Mouse (Mus musculus) bone marrow, adult 2 months (tissue): ENCODE results near the gene Slc24a4.

Source experiments
- CTCF ChIP-seq: fragments of 200-500 bp; IDR thresholded peaks from 2 replicates; pipeline ENCODE4 v1.5.1; 2011; ENCODE audit warnings: low read length, control low read depth; ENCODE audit not compliant: control insufficient read depth, insufficient read depth
- POLR2A ChIP-seq: fragments of 200-500 bp; IDR thresholded peaks from 2 replicates; pipeline ENCODE4 v1.6.1; 2011; ENCODE audit warnings: low read depth, mild to moderate bottlenecking, control low read depth, low read length, borderline replicate concordance; ENCODE audit not compliant: control insufficient read depth

DNA sequence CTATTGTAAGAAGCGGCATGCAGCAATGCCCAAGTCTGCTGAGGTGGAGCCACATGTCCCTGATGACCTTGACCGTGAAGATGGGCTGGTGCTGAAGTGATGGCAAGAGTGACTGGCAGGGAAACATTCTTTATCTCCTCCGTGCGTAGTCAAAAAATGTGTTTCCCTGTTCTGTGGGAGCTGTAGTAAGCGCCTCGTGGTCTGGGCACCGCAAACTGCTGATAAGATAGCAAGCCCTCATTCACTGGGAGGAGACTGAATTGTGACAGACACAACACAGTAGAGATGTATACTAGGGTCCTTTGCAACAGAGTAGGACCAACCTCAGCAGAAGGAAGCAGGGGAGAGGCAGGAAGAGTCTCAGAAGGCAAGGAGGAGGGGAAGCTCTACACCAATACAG, 10.5 kb upstream of the Slc24a4 start:
- TF ChIP-seq POLR2A: no peak
- TF ChIP-seq CTCF: no peak
